Mouse (Mus musculus): ENCODE data around the gene Scg5.

Scg5 gene

DNA sequence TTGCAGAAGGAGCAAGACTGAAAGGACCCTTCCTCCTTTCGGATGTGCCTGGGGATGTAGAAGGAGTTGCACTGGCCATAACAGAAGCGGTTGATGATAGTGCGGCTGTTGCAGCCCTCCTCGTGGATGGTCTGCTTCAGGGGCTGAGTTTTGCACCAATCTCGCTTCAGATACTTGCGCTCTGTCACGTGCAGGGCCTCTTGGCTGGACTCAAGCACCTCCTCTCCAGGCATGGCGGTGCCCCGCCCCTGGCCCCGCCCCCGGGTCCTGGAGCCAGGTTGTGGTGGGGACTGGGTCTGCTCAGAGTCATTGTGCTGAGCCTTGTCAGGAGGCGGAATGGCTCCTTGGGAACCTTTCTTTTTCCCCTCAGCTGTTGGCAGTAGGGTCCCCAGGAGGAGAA lies 79.2 kb downstream of the Scg5 start:
- no peak for DNase-seq (ENCODE audit: low read depth)

DNA sequence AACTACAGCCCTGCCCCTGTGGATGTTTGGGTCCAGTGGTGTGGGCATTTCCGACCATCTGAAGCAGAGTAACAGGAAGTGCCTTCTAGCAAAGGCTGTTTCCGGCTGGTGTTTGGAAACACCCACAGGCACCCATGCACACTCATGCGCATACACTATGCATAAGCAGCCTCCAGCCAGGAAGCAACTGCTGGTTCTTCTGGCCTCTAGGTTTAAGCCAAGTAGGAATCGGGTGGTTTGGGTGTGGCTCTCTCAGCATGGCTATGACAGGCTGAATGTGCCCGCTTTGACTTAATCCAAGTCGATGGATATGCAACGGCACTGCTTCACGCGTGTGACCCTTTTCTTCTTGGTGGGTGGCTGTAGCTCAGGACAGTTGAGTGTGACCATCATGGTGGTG lies 79.6 kb downstream of the Scg5 start:
- no peak for DNase-seq (ENCODE audit: low read depth)

DNA sequence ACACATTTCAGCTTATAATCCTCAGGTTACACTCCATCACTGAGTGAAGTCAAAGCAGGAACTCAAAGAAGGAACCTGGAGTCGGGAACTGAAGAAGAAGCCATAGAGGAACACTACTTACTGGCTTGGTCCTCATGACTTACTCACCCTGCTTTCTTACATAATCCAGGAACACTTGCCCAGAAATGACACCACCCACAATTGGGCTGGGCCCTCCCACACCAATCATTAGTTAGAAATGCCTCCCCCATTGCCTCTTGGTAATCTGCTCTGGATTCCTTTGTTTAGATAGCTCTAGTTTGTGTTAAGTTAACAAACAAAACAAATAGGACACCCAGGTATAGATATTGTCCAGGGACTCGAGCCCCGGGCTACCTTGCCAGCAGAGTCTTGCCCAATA lies 100.3 kb downstream of the Scg5 start:
- no peak for DNase-seq (ENCODE audit: low read depth)
